Mouse (Mus musculus): ENCODE measurements around the gene Chl1. TPM values are rescaled to one million over a fixed set of nuclear protein-coding genes. Genes with fewer than 3 reads are reported as not detected.

Chl1 gene
- total RNA-seq, 2 experiments from 2014 or later = 311 to 317 TPM

DNA sequence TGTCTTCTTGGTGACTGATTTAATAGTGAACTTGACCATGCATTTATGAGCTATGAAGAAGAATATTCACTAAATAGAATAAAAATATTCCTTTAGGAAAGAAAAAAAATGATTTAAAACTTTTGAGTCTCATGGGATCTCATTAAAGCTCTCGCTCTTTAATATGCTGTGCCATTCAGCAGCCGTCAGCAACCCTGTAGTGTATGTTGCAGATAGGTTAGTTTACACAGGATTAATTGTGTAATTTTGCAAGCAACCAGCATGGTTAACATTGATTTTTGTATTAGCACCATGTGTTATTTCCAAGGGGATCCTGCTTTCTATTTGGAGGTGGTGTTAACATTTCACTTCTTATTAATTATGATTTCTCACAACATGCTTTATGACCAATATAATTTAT lies 32.2 kb downstream of the Chl1 start:
- no peak for DNase-seq (ENCODE audit: low spot score in 2 of 2)

DNA sequence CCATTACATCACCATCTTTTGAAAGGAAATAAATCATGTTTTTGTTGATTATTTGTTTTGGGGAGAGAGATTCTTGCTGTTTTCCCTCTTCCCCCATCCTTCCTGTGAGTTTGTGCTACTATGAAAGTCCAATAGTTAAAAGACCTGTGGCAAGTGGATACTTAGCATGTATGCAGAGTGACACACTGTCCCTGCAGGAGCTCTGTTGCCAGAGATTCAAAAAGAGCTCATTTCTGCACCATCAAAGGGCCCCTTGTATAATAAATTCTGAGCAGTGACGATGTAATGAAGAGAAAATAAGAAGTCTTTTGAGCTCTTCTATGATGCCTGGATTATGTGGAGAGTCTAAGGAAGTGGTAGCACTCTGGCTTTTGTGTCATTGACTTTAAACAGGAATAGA lies 33.4 kb downstream of the Chl1 start:
- no peak for DNase-seq (ENCODE audit: low spot score in 2 of 2)

DNA sequence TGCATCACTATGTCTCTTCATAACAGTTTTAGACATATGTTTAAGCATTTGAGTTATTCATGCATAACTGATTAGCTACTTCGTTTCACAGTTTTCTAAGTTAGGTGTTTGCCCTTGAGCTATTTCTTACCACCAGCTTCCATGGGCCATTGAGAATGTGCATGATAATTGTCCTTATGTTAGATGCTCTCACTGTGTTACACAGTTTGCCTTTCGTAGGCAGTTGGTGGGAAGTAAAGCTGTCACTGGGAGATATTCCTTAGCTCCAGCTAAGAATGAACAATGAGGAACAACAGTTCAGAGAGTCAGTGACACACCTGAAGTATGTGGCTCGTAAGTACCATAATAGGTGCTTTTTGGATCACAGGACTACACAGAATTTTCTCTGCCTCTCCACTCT lies 35.9 kb downstream of the Chl1 start:
- DNase-seq (ENCODE audit: low spot score in 2 of 2) = no peak

DNA sequence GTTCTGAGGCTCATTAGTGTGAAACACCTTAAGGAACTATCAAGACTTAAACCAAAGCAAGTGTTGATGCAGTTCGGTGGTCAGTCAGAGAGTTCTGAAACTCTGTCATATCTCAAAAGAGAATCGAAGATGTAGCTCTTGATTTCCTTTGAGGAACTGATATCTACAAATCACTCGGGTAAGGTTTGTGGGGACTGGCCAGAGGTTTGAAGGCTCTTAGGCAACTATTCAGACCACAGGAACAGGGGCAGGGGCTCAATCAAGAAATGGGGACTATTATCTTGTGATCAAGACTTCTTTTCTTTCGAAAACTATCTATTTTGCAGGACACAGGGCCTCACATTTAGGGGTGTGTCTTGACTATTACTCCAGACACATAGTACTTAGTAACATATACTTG lies 39.5 kb downstream of the Chl1 start:
- no peak for DNase-seq (ENCODE audit: low spot score in 2 of 2)

DNA sequence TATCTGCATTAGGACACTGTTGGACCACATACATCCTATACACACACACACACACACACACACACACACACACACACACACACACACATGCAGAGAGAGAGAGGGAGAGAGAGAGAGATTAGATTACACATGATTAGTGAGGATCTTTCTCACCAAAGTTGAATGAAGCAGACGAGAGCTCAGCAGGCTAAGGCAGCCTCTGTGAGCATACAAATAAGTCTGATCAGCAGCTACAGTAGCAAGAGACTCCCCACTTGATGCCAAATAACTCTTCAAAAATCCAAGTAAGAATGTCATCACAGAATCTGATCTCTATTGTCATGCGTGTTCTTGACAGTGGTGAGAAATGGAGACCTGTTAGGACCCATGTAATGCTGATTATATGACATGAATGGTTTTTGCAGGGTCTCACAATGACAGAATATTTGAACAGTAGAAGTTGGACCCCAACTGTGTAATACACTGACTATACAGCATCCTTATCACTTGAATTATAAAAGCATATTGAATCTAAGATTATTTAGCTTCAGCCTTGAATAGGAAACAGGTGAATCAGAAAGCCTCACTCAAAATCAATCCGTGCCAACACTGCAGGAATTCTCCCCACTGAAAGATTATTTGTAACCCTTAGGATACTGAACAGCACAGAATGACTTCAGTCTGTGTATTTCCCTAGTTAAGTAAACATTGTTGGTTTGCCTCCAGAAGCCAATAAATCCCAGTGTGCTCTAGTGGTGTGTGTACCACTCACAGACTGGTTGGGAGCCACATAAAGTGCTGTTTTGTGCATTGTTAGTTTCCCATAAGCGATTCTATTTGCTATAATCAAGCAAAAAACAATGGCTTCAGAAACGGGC lies 47.9 kb downstream of the Chl1 start:
- DNase-seq (ENCODE audit: low spot score in 2 of 2) = no peak

DNA sequence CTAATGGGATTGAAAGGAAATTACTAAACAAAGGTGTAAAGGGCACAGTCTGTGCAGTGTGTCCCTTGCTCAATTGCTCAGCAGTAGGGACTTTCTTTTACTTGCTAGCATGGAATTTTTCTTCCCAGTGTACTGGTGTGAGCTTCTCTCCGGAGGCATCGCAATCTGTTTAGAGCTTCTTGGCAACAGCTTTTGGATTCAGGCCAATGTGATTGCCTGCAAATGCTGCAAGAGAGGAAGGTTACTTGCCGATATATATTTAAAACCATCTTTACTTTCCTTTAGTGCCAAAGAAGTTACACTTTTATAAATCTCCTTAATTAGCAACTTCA lies 48.5 kb downstream of the Chl1 start:
- DNase-seq (ENCODE audit: low spot score in 2 of 2) = peak; percentile 42 to 46

DNA sequence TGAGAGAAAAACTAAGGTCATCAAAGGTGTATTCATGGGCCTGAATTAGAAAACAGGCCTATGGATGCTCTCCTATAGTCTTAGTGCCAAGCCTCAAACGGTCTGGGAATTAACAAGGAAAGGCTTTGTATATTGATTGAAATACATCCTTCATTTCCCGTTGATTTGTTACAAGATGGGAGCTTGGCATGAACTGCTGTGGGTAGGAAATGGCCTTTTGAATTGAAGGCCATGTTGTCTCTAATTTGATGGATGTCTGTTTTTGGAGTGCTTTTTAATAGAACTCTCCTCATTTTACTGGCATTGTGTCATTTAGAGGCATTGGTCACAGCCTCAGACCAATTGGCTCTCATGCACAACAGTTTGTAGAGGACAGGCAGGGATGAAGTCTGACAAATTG lies 49.0 kb downstream of the Chl1 start:
- no peak for DNase-seq (ENCODE audit: low spot score in 2 of 2)

DNA sequence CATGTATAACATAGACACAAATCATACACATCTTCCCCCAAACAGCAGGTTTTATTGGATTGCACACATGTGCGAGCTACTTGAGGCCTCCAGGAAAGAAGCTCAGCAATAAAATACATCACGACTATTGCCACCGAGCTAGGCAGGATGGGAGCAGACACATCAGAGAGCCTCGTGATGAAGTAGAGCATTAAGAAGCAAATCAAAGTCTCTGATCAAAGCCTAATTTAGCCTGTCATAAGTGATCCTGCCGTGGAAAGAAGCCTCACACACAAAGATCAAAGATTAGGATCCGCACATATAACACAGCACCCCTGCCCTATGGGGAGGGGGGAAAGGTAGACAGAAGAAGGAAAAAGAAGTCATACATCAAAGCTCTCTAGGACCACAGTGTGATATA lies 54.4 kb downstream of the Chl1 start:
- no peak for DNase-seq (ENCODE audit: low spot score in 2 of 2)

DNA sequence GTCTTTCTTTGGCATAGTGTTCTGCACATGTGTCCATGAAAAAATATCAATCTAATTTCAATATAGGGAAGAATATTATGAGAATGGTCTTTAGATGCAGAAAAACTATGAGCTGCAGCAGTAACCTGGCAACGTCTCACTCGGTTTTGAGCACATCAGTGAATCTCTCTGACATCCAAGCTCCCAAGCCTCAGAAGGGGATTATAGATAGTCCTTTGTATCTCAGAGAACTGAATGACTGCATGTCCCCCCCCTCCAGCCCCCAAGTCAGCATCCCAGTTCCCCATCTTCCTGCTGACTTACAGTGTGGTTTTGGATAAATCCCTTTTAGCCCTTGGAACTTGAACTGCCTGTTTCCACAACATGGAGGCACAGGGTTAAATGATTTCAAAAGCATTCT lies 56.9 kb downstream of the Chl1 start:
- no peak for DNase-seq (ENCODE audit: low spot score in 2 of 2)

DNA sequence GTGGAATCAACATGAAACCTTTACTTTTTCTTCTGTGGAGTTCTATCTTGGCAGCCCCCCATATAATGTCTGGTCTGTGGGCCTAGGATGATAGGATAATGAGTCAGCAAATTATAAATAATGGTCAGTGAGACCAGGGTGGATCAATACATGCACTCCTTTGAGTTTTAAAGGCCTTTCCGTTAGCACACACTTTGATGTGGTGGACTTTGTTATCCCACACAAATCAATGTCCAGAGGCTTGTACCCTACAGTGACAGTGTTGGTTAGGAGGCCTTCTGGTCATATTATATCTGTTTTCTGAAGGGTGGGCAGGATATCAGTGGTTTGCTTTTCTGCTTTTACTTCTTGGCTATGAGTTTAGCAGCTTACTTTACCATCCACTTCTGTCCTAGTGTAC lies 62.3 kb downstream of the Chl1 start:
- DNase-seq (ENCODE audit: low spot score in 2 of 2) = no peak

DNA sequence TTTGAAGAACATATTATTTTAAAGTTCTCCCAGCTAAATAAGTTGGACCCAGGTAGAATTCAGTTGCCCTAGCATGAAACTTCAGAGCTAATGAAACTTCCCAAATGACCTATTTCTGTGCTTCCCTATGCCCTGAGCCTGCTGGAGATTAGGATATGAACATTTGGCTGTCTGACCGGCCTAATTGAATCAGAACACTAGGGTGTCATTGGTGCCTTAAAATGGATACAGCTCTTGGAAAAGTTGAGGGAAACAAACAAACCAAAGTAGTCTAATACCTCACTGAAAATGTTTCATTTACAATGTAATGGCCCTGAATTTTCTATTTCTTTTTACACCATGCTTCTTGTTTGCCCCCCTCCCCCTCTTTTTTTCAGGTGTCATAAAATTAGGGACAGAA lies 73.8 kb downstream of the Chl1 start:
- DNase-seq (ENCODE audit: low spot score in 2 of 2) = no peak

DNA sequence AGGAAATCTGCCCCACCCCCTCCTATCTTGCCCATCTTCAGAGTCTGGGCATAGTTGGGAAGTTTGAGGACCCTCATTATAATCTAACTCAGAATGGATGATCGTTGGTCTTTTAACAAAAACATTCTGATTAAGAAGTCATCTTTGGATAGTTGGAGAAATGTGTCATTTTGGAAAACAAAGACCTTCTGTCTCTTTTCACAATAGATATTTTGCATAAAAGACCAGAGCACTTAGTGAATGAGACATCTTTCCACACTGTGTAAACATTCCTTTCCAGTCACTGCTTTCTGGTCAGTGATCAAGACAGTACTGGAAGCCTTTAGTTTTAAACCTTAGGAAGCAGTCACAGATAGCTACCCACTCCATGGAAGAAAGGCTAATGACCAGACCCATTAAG lies 75.3 kb downstream of the Chl1 start:
- DNase-seq (ENCODE audit: low spot score in 2 of 2) = no peak

DNA sequence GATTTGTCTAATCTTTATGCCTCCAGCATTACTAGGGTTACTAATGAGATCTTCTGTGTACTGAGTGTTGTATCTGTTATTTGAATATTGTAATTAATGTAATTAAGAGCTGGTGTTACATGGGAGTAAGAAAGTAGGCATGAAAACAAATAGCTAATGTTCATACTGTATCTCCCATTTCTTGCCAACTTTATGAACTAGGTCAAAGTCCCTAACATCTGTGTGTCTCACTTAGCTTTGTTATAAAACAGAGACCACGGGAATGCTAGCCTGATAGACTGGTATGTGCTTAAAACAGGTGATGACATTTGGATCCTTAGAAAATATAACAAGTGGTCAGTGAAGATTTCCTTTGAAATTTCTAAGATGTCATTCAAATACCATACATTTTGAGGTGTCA lies 75.7 kb downstream of the Chl1 start:
- DNase-seq (ENCODE audit: low spot score in 2 of 2) = no peak

DNA sequence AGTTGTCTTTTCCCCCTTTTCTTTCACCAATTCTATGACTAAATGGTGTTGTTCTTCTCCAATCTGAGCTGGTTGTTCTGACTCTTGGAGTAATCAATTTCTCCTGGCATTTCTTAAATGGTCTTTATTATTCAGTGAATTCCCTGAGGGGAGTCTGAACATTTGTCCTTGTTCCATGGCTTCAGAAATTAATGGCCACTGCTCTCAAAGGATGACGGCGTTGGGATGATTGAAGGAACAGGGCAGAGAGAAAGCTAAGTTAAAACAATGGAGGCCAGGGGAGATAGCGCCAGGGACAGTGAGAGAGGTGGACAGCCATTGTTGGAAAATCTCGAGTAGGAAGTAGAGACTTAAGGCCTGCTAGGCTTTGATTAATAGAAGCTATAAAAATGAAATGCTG lies 91.7 kb downstream of the Chl1 start:
- DNase-seq (ENCODE audit: low spot score in 2 of 2) = no peak

DNA sequence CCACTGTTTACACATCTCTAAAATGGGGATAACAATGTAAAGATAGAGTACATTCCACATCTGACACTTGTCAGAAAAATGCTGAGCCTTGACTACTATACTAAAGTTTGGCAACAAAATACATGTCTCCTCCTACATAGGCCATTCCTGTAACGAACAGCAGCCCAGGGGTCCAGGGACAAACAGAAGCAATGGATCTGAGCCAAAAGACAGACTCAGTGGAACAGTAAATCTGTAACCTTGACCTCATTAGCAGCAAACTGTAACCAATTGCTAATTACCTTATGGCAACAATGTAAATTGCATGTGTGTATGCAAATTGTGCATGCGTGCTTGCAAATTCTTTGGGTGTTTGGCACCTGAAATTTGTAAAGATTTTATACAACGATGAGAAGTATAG lies 100.3 kb downstream of the Chl1 start:
- no peak for DNase-seq (ENCODE audit: low spot score in 2 of 2)

DNA sequence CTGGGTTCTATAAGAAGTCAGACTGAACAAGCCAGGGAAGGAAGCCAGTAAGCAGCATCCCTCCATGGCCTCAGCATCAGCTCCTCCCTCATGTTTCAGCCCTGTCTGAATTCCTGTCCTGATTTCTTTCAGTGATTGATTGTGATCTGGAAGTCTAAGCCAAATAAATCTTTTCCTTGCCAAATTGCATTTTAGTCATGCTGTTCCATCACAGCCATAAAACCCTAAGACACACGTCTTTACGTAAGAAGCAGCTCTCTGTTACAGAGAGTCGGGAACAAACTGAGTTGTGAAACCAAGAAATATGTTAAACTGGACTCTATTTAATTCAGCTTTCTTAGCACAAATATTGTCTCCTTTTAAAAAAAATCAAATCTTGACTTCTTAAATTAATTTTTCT lies 102.2 kb downstream of the Chl1 start:
- no peak for DNase-seq (ENCODE audit: low spot score in 2 of 2)

DNA sequence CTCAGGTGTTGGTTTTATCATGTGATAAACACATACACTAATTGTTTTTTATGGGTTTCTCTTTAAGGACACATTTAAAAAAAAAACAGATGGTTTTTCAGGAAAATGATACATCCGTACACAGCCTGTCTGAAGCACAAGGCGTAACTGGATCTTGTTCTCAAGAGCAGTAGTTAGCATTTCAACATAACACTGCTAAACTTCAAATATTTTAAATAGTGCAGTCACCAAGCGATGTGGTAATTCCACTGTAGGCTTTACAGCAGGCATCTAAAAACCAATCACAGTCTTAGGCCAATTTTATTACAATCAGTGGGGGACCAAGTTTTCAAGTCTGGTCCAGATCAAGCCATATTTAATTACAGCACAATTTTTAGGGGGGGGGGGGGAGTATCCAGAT lies 103.3 kb downstream of the Chl1 start:
- DNase-seq (ENCODE audit: low spot score in 2 of 2) = no peak

DNA sequence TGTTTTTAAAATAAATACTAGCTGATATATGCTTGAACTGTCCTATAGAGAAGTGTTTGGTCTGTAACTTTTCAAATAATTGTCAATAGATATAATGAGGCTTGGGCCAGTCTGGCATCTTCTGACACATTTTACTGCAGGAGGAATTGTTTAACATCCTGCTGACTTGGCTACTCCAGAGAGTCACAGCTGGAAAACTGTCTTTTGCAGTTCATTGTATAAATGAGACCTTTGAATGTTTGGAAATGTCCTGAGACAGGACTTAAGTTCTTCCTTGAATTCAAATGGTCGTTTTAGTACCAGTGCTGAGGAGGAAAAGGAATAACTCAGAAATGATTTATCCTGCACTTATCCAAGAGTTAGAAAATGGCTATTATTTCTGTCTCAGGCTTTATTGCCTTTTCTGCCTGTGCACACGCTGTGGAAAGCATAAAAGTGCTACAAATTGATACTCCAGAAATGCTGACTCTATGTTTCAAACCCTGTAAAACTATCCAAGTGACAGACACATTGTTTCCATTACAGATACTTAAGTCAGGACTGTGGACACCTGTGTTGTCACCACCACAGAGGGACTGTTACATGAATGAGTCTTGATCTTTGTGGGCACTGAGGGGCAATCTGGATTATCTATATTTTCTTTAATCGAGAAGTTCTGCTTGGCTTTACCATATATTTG lies 105.7 kb downstream of the Chl1 start:
- DNase-seq (ENCODE audit: low spot score in 2 of 2) = no peak

DNA sequence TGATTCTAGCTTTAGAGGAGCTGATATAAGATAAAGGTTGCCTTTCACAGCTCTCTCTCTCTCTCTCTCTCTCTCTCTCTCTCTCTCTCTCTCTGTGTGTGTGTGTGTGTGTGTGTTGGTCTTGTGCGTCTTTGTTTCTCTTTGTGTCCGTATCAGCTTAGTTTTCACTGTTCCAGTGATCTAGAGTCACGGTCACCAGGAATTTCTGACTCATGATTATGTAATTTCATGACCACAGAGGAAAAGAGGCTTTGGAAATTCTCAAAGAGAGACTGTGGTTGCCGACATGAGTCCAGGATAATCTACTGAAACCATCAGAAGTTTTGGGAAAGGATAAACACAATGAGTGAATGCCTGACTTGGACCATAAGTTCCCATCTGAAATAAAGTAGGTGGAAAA lies 110.5 kb downstream of the Chl1 start:
- no peak for DNase-seq (ENCODE audit: low spot score in 2 of 2)

DNA sequence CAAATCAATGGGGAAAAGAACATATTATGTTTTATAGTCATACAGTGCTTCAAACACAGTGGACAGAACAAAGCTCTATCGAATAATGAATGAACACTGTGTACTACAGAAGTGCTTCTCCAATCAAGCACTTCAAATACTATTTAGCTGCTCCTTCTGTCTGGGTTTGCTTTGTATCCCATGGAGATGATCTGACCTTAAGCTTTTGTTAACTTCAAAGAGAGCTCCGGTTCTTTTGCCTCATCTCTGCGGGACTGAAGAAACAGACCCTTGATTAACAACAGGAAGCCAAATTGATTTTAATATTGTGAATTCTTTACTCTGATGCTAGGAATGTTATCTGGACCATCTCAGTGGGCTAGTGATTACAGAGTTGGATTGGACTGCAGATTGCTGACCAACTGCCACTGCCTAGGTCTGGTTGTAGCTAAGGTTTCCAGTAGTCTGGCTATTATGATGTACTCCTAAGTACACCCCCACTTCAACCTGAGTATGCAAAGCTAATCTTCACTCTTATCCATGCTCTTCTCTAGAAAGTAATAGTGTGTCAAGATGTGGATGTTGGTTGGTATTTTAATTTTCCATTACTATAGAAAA lies 111.8 kb downstream of the Chl1 start:
- DNase-seq (ENCODE audit: low spot score in 2 of 2) = no peak

DNA sequence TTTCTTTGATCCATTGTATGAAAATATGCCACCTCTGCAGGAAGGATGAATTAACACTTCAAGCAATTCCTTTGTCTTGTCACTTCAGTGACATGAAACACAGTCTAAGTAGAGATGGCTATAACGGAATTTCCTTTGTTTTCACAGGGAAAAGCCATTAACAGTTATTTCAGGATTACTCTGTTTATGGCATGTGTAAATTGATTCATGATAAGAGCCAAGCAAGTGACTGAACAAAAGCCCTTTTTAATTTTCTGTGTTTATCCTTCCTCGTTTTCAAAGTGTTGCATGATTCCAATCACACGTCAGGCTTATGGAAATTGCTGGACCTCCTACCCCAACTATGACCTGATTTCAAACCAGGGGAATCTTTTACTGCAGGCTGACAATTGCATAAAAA lies 122.5 kb downstream of the Chl1 start:
- DNase-seq (ENCODE audit: low spot score in 2 of 2) = no peak

DNA sequence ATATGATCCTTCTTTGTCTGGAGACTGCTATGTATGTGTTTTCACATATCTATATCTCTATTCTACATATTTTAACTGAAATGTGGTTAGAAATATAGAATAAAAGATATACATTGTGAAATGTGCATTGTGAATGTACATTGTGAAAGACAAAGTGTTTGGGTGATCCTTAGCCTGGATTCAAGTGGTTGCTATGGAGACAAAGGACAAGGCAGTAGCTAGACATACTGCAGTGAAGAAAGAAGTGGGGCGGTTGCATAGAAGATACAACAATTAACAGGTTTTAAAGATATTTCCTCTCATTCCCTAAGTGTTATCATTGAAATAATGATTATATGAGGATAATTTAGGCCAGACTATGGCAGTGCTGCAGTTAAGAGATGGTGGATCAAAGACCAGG lies 146.4 kb downstream of the Chl1 start:
- DNase-seq (ENCODE audit: low spot score in 2 of 2) = no peak

DNA sequence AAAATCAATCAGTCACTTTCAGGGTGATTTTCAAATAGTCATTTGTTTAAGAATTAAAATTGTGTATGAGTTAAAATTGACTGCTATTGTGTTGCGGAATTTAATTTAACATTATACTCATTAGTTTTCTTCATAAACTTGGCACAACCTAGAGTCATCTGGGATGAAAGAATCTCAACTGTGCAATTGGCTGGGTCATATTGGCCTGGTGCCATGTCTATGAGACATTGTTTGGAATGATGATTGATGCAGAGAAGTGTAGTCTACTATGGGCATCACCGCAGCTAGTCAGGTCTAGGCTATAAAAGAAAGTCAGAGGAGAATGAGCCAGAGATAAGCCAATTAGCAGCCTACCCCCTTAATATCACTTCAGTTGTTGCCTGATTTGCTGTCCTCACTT lies 148.8 kb downstream of the Chl1 start:
- no peak for DNase-seq (ENCODE audit: low spot score in 2 of 2)

Measured in layer of hippocampus, postnatal 10 days (tissue).